Mouse (Mus musculus) monocyte, adult 2 months (primary cell): Measurements from ENCODE around the gene Baiap2.
A peak's percentile ranks its signal among the peaks of the same experiment; 100 is the strongest.

Source experiments
- DNase-seq, 2 experiments: peaks; one replicate each; pipeline ENCODE4 v3.0.0; 2022; ENCODE audit warnings: low spot score in 2 of 2, low read depth in 1 of 2

Baiap2 gene

GRCm38 (mm10) chr11:119978701-119979100 is 36.1 kb downstream of the Baiap2 start:
- no peak for DNase-seq

GRCm38 (mm10) chr11:119979596-119980385 is 37.2 kb downstream of the Baiap2 start:
- no peak for DNase-seq

- no peak for DNase-seq
Observed at GRCm38 (mm10) chr11:119981769-119982168, 39.2 kb downstream of the Baiap2 start.

- DNase-seq, result no peak
Observed at GRCm38 (mm10) chr11:119982236-119982635, 39.7 kb downstream of the Baiap2 start.

GRCm38 (mm10) chr11:119983151-119983550 is 40.6 kb downstream of the Baiap2 start:
- DNase-seq, result no peak

- no peak for DNase-seq
Observed at GRCm38 (mm10) chr11:119986751-119987425, 44.3 kb downstream of the Baiap2 start.

- DNase-seq, result no peak
Observed at GRCm38 (mm10) chr11:119987876-119988275, 45.3 kb downstream of the Baiap2 start.

- no peak for DNase-seq
Observed at GRCm38 (mm10) chr11:119988391-119988790, 45.8 kb downstream of the Baiap2 start.

GRCm38 (mm10) chr11:119989115-119989564 is 46.6 kb downstream of the Baiap2 start:
- no peak for DNase-seq

GRCm38 (mm10) chr11:119990658-119991337 is 48.2 kb downstream of the Baiap2 start:
- DNase-seq, result no peak

GRCm38 (mm10) chr11:119991338-119991678 is 48.7 kb downstream of the Baiap2 start:
- DNase-seq, result peak; percentile 36 to 70

- DNase-seq, result no peak
Observed at GRCm38 (mm10) chr11:119997351-119997750, 54.8 kb downstream of the Baiap2 start.

GRCm38 (mm10) chr11:120002041-120002440 is 59.5 kb downstream of the Baiap2 start:
- DNase-seq, result no peak

GRCm38 (mm10) chr11:120002634-120003220 is 60.2 kb downstream of the Baiap2 start:
- DNase-seq, result no peak

- no peak for DNase-seq
Observed at GRCm38 (mm10) chr11:120005434-120006317, 63.1 kb downstream of the Baiap2 start.

GRCm38 (mm10) chr11:120007496-120008080 is 65.0 kb downstream of the Baiap2 start:
- DNase-seq, result no peak

- DNase-seq, result no peak
Observed at GRCm38 (mm10) chr11:120008501-120008900, 65.9 kb downstream of the Baiap2 start.

GRCm38 (mm10) chr11:120008956-120009355 is 66.4 kb downstream of the Baiap2 start:
- no peak for DNase-seq

- no peak for DNase-seq
Observed at GRCm38 (mm10) chr11:120009937-120010336, 67.4 kb downstream of the Baiap2 start.

- no peak for DNase-seq
Observed at GRCm38 (mm10) chr11:120011114-120011760, 68.7 kb downstream of the Baiap2 start.
